Mouse (Mus musculus): ENCODE measurements around the gene Spata18.

GRCm38 (mm10) chr5:73666695-73667094, 15.5 kb downstream of the Spata18 start:
- no peak for TF ChIP-seq CTCF (IDR thresholded peaks at IDR 0.05; ENCODE audit: borderline replicate concordance, insufficient read depth, low read length)
- TF ChIP-seq POLR2A (IDR thresholded peaks at IDR 0.05; ENCODE audit: low read depth, low read length) = no peak
